Mouse (Mus musculus) midbrain, embryonic 13.5 days (tissue): ENCODE data around the gene Pdzd2. TPM values are rescaled to one million over a fixed set of nuclear protein-coding genes. Genes with fewer than 3 reads are reported as not detected.

Experiments used
- ATAC-seq: fragments of 200-750 bp; cut with Nextera tagmentation; 2 replicates; pipeline ENCODE4 v1.8.0; 2017; ENCODE audit warnings: mild to moderate bottlenecking, moderate TSS enrichment, moderate library complexity
- H3K27ac ChIP-seq: fragments of 300-500 bp; sonication (generic); 2 replicates; pipeline ENCODE4 v1.5.1; 2015; ENCODE audit warnings: inconsistent platforms, mild to moderate bottlenecking, moderate library complexity
- H3K27me3 ChIP-seq: fragments of 300-500 bp; sonication (generic); 2 replicates; pipeline ENCODE4 v1.6.1; 2015; ENCODE audit warnings: mild to moderate bottlenecking, inconsistent platforms
- H3K36me3 ChIP-seq: fragments of 300-500 bp; sonication (generic); 2 replicates; pipeline ENCODE4 v1.6.1; 2015; ENCODE audit warnings: mild to moderate bottlenecking, inconsistent platforms
- H3K4me1 ChIP-seq: fragments of 300-500 bp; sonication (generic); replicated peaks from 2 replicates; pipeline ENCODE4 v1.6.1; 2015; ENCODE audit warnings: inconsistent platforms
- H3K4me2 ChIP-seq: fragments of 300-500 bp; sonication (generic); replicated peaks from 2 replicates; pipeline ENCODE4 v1.6.1; 2015; ENCODE audit warnings: moderate library complexity, mild to moderate bottlenecking, inconsistent platforms
- H3K4me3 ChIP-seq: fragments of 300-500 bp; sonication (generic); replicated peaks from 2 replicates; pipeline ENCODE4 v1.5.1; 2015; ENCODE audit warnings: mild to moderate bottlenecking, inconsistent platforms
- H3K9ac ChIP-seq: fragments of 300-500 bp; sonication (generic); replicated peaks from 2 replicates; pipeline ENCODE4 v1.6.1; 2015; ENCODE audit warnings: mild to moderate bottlenecking, inconsistent platforms
- H3K9me3 ChIP-seq: fragments of 300-500 bp; sonication (generic); 2 replicates; pipeline ENCODE4 v1.6.1; 2016; ENCODE audit warnings: mild to moderate bottlenecking, inconsistent platforms
- WGBS: fragments of 180-500 bp; shearing (Covaris S2); methylation state at CpG from one replicate; pipeline ENCODE4 v1.1.7; 2015; 5-methylcytosine and 5-hydroxymethylcytosine counted together
- polyA plus RNA-seq: library from polyadenylated mRNA; unstranded; fragments of >200 nt; fragmentation: Nextera tagmentation; extraction: Ambion mirVana; gene quantifications from 2 replicates; pipeline ENCODE4 v1.2.1, GENCODE M21; 2015

The Pdzd2 gene
- polyA plus RNA-seq, 1 experiment from 2014 or later, result 9.7 TPM

- Histone ChIP-seq H3K4me3 (no peak overlapping the region), H3K4me1 (no peaks in the 10 kb centered on the region), H3K36me3 (no peaks in the 10 kb centered on the region), H3K4me2 (no peak overlapping the region), H3K9me3 (no peaks in the 10 kb centered on the region), H3K27me3 (no peaks in the 10 kb centered on the region), H3K9ac (no peak overlapping the region), H3K27ac (no peak overlapping the region)
- 67% methylated on average over 6 of the region's 6 CpGs for WGBS
- ATAC-seq, result no peak
Observed at GRCm38 (mm10) chr15:12655959-12656662, 83.6 kb downstream of the Pdzd2 start.

GRCm38 (mm10) chr15:12655316-12655715 lies 84.4 kb downstream of the Pdzd2 start:
- ATAC-seq, result no peak
- 95% methylated on average over 7 of the region's 7 CpGs for WGBS
- no peaks in the 10 kb centered on the region for H3K27me3 ChIP-seq
- no peak overlapping the region for H3K4me2 ChIP-seq
- H3K4me3 ChIP-seq, result no peak overlapping the region
- no peaks in the 10 kb centered on the region for H3K36me3 ChIP-seq
- H3K4me1 ChIP-seq, result no peaks in the 10 kb centered on the region
- no peak overlapping the region for H3K27ac ChIP-seq
- H3K9me3 ChIP-seq, result no peaks in the 10 kb centered on the region
- H3K9ac ChIP-seq, result no peak overlapping the region

- Histone ChIP-seq H3K4me3 (no peak overlapping the region), H3K4me2 (no peak overlapping the region), H3K9ac (no peak overlapping the region), H3K27me3 (no peaks in the 10 kb centered on the region), H3K27ac (no peak overlapping the region), H3K36me3 (no peaks in the 10 kb centered on the region), H3K4me1 (no peaks in the 10 kb centered on the region), H3K9me3 (no peaks in the 10 kb centered on the region)
- 79% methylated on average over 15 of the region's 15 CpGs for WGBS
- ATAC-seq, result no peak
Observed at GRCm38 (mm10) chr15:12652336-12653031, 87.2 kb downstream of the Pdzd2 start.

GRCm38 (mm10) chr15:12650236-12650635 lies 89.5 kb downstream of the Pdzd2 start:
- WGBS, result 82% methylated on average over 3 of the region's 3 CpGs

GRCm38 (mm10) chr15:12649674-12650073 lies 90.0 kb downstream of the Pdzd2 start:
- Histone ChIP-seq H3K4me2 (no peak overlapping the region), H3K4me1 (no peaks in the 10 kb centered on the region), H3K27me3 (no peaks in the 10 kb centered on the region), H3K36me3 (no peaks in the 10 kb centered on the region), H3K4me3 (no peak overlapping the region), H3K9me3 (no peaks in the 10 kb centered on the region), H3K27ac (no peak overlapping the region), H3K9ac (no peak overlapping the region)
- no peak for ATAC-seq
- WGBS, result 89% methylated on average over 3 of the region's 3 CpGs

More at GRCm38 (mm10) chr15:12650236-12650635, 89.5 kb downstream of the Pdzd2 start:
- H3K4me3 ChIP-seq, result no peak overlapping the region
- no peaks in the 10 kb centered on the region for H3K27me3 ChIP-seq
- no peaks in the 10 kb centered on the region for H3K9me3 ChIP-seq
- H3K36me3 ChIP-seq, result no peaks in the 10 kb centered on the region
- H3K27ac ChIP-seq, result no peak overlapping the region
- no peak overlapping the region for H3K9ac ChIP-seq
- no peak for ATAC-seq
- no peaks in the 10 kb centered on the region for H3K4me1 ChIP-seq
- no peak overlapping the region for H3K4me2 ChIP-seq

- 96% methylated on average over 2 of the region's 2 CpGs for WGBS
- H3K27ac ChIP-seq, result no peak overlapping the region
- no peak overlapping the region for H3K4me2 ChIP-seq
- no peak overlapping the region for H3K4me3 ChIP-seq
- H3K9ac ChIP-seq, result no peak overlapping the region
- no peak for ATAC-seq
- H3K27me3 ChIP-seq, result no peaks in the 10 kb centered on the region
- H3K9me3 ChIP-seq, result no peaks in the 10 kb centered on the region
- no peaks in the 10 kb centered on the region for H3K4me1 ChIP-seq
- no peaks in the 10 kb centered on the region for H3K36me3 ChIP-seq
Observed at GRCm38 (mm10) chr15:12649131-12649530, 90.6 kb downstream of the Pdzd2 start.

- no peak overlapping the region for H3K27ac ChIP-seq
- no peaks in the 10 kb centered on the region for H3K27me3 ChIP-seq
- H3K36me3 ChIP-seq, result no peaks in the 10 kb centered on the region
- no peak overlapping the region for H3K9ac ChIP-seq
- ATAC-seq, result no peak
- no peaks in the 10 kb centered on the region for H3K9me3 ChIP-seq
- H3K4me1 ChIP-seq, result no peaks in the 10 kb centered on the region
- no peak overlapping the region for H3K4me2 ChIP-seq
- 95% methylated on average over 7 of the region's 7 CpGs for WGBS
- H3K4me3 ChIP-seq, result no peak overlapping the region
Observed at GRCm38 (mm10) chr15:12640755-12641154, 99.0 kb downstream of the Pdzd2 start.

- H3K4me1 ChIP-seq, result no peaks in the 10 kb centered on the region
- no peaks in the 10 kb centered on the region for H3K27me3 ChIP-seq
- H3K9ac ChIP-seq, result no peak overlapping the region
- H3K36me3 ChIP-seq, result no peaks in the 10 kb centered on the region
- H3K27ac ChIP-seq, result no peak overlapping the region
- WGBS, result 91% methylated on average over 3 of the region's 3 CpGs
- ATAC-seq, result no peak
- H3K9me3 ChIP-seq, result no peaks in the 10 kb centered on the region
- H3K4me3 ChIP-seq, result no peak overlapping the region
- H3K4me2 ChIP-seq, result no peak overlapping the region
Observed at GRCm38 (mm10) chr15:12639776-12640175, 99.9 kb downstream of the Pdzd2 start.

- H3K4me2 ChIP-seq, result no peak overlapping the region
- 90% methylated on average over 8 of the region's 8 CpGs for WGBS
- H3K36me3 ChIP-seq, result no peaks in the 10 kb centered on the region
- no peaks in the 10 kb centered on the region for H3K9me3 ChIP-seq
- no peak overlapping the region for H3K4me3 ChIP-seq
- ATAC-seq, result no peak
- H3K4me1 ChIP-seq, result no peaks in the 10 kb centered on the region
- no peak overlapping the region for H3K27ac ChIP-seq
- no peaks in the 10 kb centered on the region for H3K27me3 ChIP-seq
- no peak overlapping the region for H3K9ac ChIP-seq
Observed at GRCm38 (mm10) chr15:12639181-12639580, 100.5 kb downstream of the Pdzd2 start.

- Histone ChIP-seq H3K36me3 (no peaks in the 10 kb centered on the region), H3K27ac (no peak overlapping the region), H3K4me3 (no peak overlapping the region), H3K4me2 (no peak overlapping the region), H3K9me3 (no peaks in the 10 kb centered on the region), H3K9ac (no peak overlapping the region), H3K27me3 (no peaks in the 10 kb centered on the region), H3K4me1 (no peaks in the 10 kb centered on the region)
- WGBS, result 92% methylated on average over 14 of the region's 14 CpGs
- no peak for ATAC-seq
Observed at GRCm38 (mm10) chr15:12638370-12639030, 101.2 kb downstream of the Pdzd2 start.

GRCm38 (mm10) chr15:12637511-12637910 lies 102.2 kb downstream of the Pdzd2 start:
- Histone ChIP-seq H3K9me3 (no peaks in the 10 kb centered on the region), H3K4me3 (no peak overlapping the region), H3K4me2 (no peak overlapping the region), H3K27me3 (no peaks in the 10 kb centered on the region), H3K9ac (no peak overlapping the region), H3K27ac (no peak overlapping the region), H3K36me3 (no peaks in the 10 kb centered on the region), H3K4me1 (no peaks in the 10 kb centered on the region)
- 93% methylated on average over 8 of the region's 8 CpGs for WGBS
- no peak for ATAC-seq

GRCm38 (mm10) chr15:12636386-12636785 lies 103.3 kb downstream of the Pdzd2 start:
- Histone ChIP-seq H3K9ac (no peak overlapping the region), H3K9me3 (no peaks in the 10 kb centered on the region), H3K36me3 (no peaks in the 10 kb centered on the region), H3K4me3 (no peak overlapping the region), H3K27ac (no peak overlapping the region), H3K27me3 (no peaks in the 10 kb centered on the region), H3K4me1 (no peaks in the 10 kb centered on the region), H3K4me2 (no peak overlapping the region)
- ATAC-seq, result no peak
- WGBS, result 86% methylated on average over 5 of the region's 5 CpGs
